In the genomic region with DNA sequence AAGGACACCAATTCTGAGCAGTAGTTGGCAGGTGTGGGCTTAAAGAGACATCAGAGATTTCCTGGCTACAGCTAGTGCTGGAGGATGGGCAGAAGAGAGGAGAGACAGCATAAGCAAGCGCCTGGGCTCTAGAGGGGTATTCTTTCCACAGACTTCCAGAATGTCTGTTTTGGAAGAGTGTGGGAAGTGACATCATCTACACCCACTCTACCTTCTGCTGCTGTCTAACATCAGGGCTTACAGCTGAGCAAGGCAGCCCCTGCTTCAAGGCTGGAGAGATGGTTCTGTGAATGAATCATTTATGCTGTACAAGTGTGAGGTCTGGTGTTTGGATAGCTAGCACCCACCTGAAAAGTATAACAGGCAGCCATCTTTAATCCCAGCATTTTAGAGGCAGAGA, we compare ENCODE assay signal across 30 mouse cellular contexts. TPM values are rescaled to one million over a fixed set of nuclear protein-coding genes. Genes with fewer than 3 reads are reported as not detected.
DNase-seq lines count a peak whose midpoint lies in the region; ATAC-seq lines count a peak whose summit lies in the region.
"Had no signal": no experiment of that assay in that cellular context is flagged by ENCODE, and none has a peak within 500 bp of the region (broad histone marks: within the 10 kb centered on the region; RNA-seq: fewer than 3 reads in every experiment).

No protein-coding gene starts in this region.

- H3K4me2 ChIP-seq in forebrain, embryonic 15.5 days (replicated peaks): no peak overlapping the region
- H3K4me2 ChIP-seq: embryonic facial prominence, embryonic 15.5 days; forebrain, embryonic 12.5 days; heart, embryonic 11.5 days; hindbrain, embryonic 12.5 days; intestine, embryonic 15.5 days; liver, embryonic 12.5 days; midbrain, embryonic 11.5 days had no signal

- H3K27ac ChIP-seq in forebrain, embryonic 15.5 days (replicated peaks): no peak overlapping the region
- H3K27ac ChIP-seq: embryonic facial prominence, embryonic 10.5 days; embryonic facial prominence, embryonic 15.5 days; forebrain, embryonic 12.5 days; hindbrain, embryonic 12.5 days; hindbrain, postnatal 0 days; intestine, embryonic 15.5 days; liver, embryonic 12.5 days had no signal

- 89% methylated on average over 1 of the region's 1 CpGs for WGBS in forebrain, embryonic 15.5 days

- intact Hi-C loops in left cerebral cortex, postnatal 10 days (cut with DNase I): no loop called here

- no peaks in the 10 kb centered on the region for H3K36me3 ChIP-seq in forebrain, embryonic 15.5 days
- H3K36me3 ChIP-seq: embryonic facial prominence, embryonic 10.5 days; embryonic facial prominence, embryonic 15.5 days; forebrain, embryonic 12.5 days; hindbrain, embryonic 12.5 days; intestine, embryonic 15.5 days; liver, embryonic 12.5 days had no signal

- H3K9me3 ChIP-seq in forebrain, embryonic 15.5 days: no peaks in the 10 kb centered on the region
- H3K9me3 ChIP-seq: embryonic facial prominence, embryonic 10.5 days; embryonic facial prominence, embryonic 15.5 days; forebrain, embryonic 12.5 days; hindbrain, embryonic 12.5 days; intestine, embryonic 15.5 days; liver, embryonic 12.5 days had no signal

- no peaks in the 10 kb centered on the region for H3K4me1 ChIP-seq in forebrain, embryonic 15.5 days
- H3K4me1 ChIP-seq: embryonic facial prominence, embryonic 10.5 days; embryonic facial prominence, embryonic 15.5 days; forebrain, embryonic 12.5 days; hindbrain, embryonic 12.5 days; intestine, embryonic 15.5 days; liver, embryonic 12.5 days had no signal

- no peak overlapping the region for H3K4me3 ChIP-seq in forebrain, embryonic 15.5 days
- H3K4me3 ChIP-seq: embryonic facial prominence, embryonic 10.5 days; embryonic facial prominence, embryonic 15.5 days; forebrain, embryonic 12.5 days; hindbrain, embryonic 12.5 days; intestine, embryonic 15.5 days; liver, embryonic 12.5 days had no signal

- no peaks in the 10 kb centered on the region for H3K27me3 ChIP-seq in forebrain, embryonic 15.5 days
- H3K27me3 ChIP-seq: embryonic facial prominence, embryonic 15.5 days; forebrain, embryonic 12.5 days; hindbrain, embryonic 12.5 days; intestine, embryonic 15.5 days; liver, embryonic 12.5 days had no signal

- peak; percentile 96 for ATAC-seq in frontal cortex, adult (ENCODE audit: low TSS enrichment)
- no peak for ATAC-seq in forebrain, embryonic 15.5 days (replicated peaks)
- ATAC-seq: hindbrain, postnatal 0 days; intestine, embryonic 15.5 days; liver, embryonic 12.5 days; liver, postnatal 0 days; midbrain, embryonic 16.5 days; Patski had no signal

- DNase-seq in frontal cortex, postnatal 25 days (ENCODE audit: low spot score in 2 of 2): no peak
- peak; percentile 26 to 64 for DNase-seq in left cerebral cortex, adult 9 months (ENCODE audit: low spot score in 2 of 2)
- no peak for DNase-seq in left cerebral cortex, postnatal 10 days (ENCODE audit: extremely low spot score in 1 of 2, low spot score in 2 of 2)
- peak; percentile 38 to 77 for DNase-seq in frontal cortex, adult 2 months (ENCODE audit: extremely low spot score in 1 of 2, low spot score in 1 of 2)
- peak; percentile 25 for DNase-seq in right cerebral cortex, postnatal 14 days
- DNase-seq in adrenal gland, postnatal 25 days: no peak
- DNase-seq: adrenal gland, postnatal 14 days; cerebellum, adult 8-10 months; gastrocnemius, postnatal 14 days; heart, postnatal 36 days; kidney, adult 2 months; kidney, postnatal 36 days; liver, postnatal 0 days; lung, postnatal 36 days; thymus, postnatal 14 days had no signal

- H3K9ac ChIP-seq in forebrain, embryonic 15.5 days (replicated peaks): no peak overlapping the region
- H3K9ac ChIP-seq: embryonic facial prominence, embryonic 15.5 days; forebrain, embryonic 12.5 days; hindbrain, embryonic 12.5 days; intestine, embryonic 15.5 days; liver, embryonic 12.5 days; liver, postnatal 0 days had no signal

RNA-seq across cellular contexts. Expression of a gene that starts 18.3 kb away (rescaled TPM):
- 100 to 1,000 TPM; 141 TPM for total RNA-seq in left cerebral cortex, postnatal 10 days (2021)
- polyA plus RNA-seq in frontal cortex, adult 2 months (2012; rRNA removed): 50.0 and 57.6 TPM in 2 replicates
- 0.10 and 0.15 TPM in 2 replicates for total RNA-seq in adrenal gland, postnatal 25 days (2021)
- polyA plus RNA-seq in forebrain, embryonic 15.5 days (2015; fragmentation: Nextera tagmentation; extraction: Ambion mirVana): 12.0 and 13.1 TPM in 2 replicates
- total RNA-seq: granulocyte monocyte progenitor cell, adult 5-6 weeks; MEL had no signal
- polyA plus RNA-seq: Patski had no signal

Comparison
In these comparisons a context has a peak if more than half of its experiments do, and no peak if none do; other contexts are left out.
1. DNase-seq: peak in left cerebral cortex, adult 9 months (2 of 2), frontal cortex, adult 2 months (2 of 2) and right cerebral cortex, postnatal 14 days (single experiment); none in frontal cortex, postnatal 25 days (0 of 2), left cerebral cortex, postnatal 10 days (0 of 2) and adrenal gland, postnatal 25 days (single experiment).
2. RNA of a gene that starts 18.3 kb away (total RNA-seq): 141 TPM in left cerebral cortex, postnatal 10 days; 0.10 to 0.15 TPM in adrenal gland, postnatal 25 days; every median in the first group is over 100 times any median in the second.